Mouse (Mus musculus) midbrain, embryonic 15.5 days (tissue): Measurements from ENCODE around the gene Elp4. TPM values are rescaled to one million over a fixed set of nuclear protein-coding genes. Genes with fewer than 3 reads are reported as not detected.

Source experiments
- ATAC-seq: fragments of 200-750 bp; cut with Nextera tagmentation; replicated peaks from 2 replicates; pipeline ENCODE4 v1.8.0; 2017; ENCODE audit warnings: moderate TSS enrichment
- H3K27ac ChIP-seq: fragments of 300-500 bp; sonication (generic); 2 replicates; pipeline ENCODE4 v1.5.1; 2015; ENCODE audit warnings: mild to moderate bottlenecking, inconsistent platforms
- H3K27me3 ChIP-seq: fragments of 300-500 bp; sonication (generic); replicated peaks from 2 replicates; pipeline ENCODE4 v1.6.1; 2015; ENCODE audit warnings: inconsistent platforms
- H3K36me3 ChIP-seq: fragments of 300-500 bp; sonication (generic); replicated peaks from 2 replicates; pipeline ENCODE4 v1.6.1; 2015; ENCODE audit warnings: inconsistent platforms
- H3K4me1 ChIP-seq: fragments of 300-500 bp; sonication (generic); 2 replicates; pipeline ENCODE4 v1.6.1; 2015; ENCODE audit warnings: inconsistent platforms
- H3K4me2 ChIP-seq: fragments of 300-500 bp; sonication (generic); 2 replicates; pipeline ENCODE4 v1.6.1; 2015; ENCODE audit warnings: inconsistent platforms, mild to moderate bottlenecking, moderate library complexity
- H3K4me3 ChIP-seq: fragments of 300-500 bp; sonication (generic); 2 replicates; pipeline ENCODE4 v1.5.1; 2015; ENCODE audit warnings: mild to moderate bottlenecking, inconsistent platforms
- H3K9ac ChIP-seq: fragments of 300-500 bp; sonication (generic); 2 replicates; pipeline ENCODE4 v1.6.1; 2015; ENCODE audit warnings: mild to moderate bottlenecking, inconsistent platforms
- H3K9me3 ChIP-seq: fragments of 300-500 bp; sonication (generic); 2 replicates; pipeline ENCODE4 v1.6.1; 2016; ENCODE audit warnings: inconsistent platforms
- WGBS: fragments of 180-500 bp; shearing (Covaris S2); methylation state at CpG from one replicate; pipeline ENCODE4 v1.1.7; 2015; ENCODE audit warnings: mixed read lengths; 5-methylcytosine and 5-hydroxymethylcytosine counted together
- polyA plus RNA-seq: library from polyadenylated mRNA; unstranded; fragments of >200 nt; fragmentation: Nextera tagmentation; extraction: Ambion mirVana; gene quantifications from 2 replicates; pipeline ENCODE4 v1.2.1, GENCODE M21; 2015

The Elp4 gene
- polyA plus RNA-seq, 1 experiment from 2014 or later, result 34.4 TPM

DNA sequence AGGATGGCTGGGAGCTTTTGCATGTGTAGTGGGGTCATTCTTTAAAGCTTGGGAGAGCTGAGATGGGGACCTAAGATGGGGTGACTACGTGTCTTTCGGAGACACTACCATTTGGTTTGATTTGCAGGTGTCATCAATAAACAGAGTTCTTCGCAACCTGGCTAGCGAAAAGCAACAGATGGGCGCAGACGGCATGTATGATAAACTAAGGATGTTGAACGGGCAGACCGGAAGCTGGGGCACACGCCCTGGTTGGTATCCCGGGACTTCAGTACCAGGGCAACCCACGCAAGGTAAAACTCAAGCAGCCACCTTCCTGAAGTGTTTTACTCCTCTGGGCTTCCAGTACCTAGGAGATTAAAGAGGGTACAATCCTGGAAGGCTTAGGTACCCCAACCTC, 218.7 kb downstream of the Elp4 start:
- H3K4me1 ChIP-seq, result peaks cover 26% of the 10 kb centered on the region
- peaks cover 86% of the 10 kb centered on the region for H3K27me3 ChIP-seq
- H3K9ac ChIP-seq, result no peak overlapping the region
- no peak for ATAC-seq
- H3K4me3 ChIP-seq, result no peak overlapping the region
- H3K27ac ChIP-seq, result no peak overlapping the region
- WGBS, result 20% methylated on average over 11 of the region's 11 CpGs
- no peaks in the 10 kb centered on the region for H3K36me3 ChIP-seq
- no peak overlapping the region for H3K4me2 ChIP-seq
- no peaks in the 10 kb centered on the region for H3K9me3 ChIP-seq

GRCm38 (mm10) chr2:105684991-105685650, 219.2 kb downstream of the Elp4 start:
- Histone ChIP-seq H3K4me1 (peaks cover 26% of the 10 kb centered on the region), H3K27me3 (peaks cover 86% of the 10 kb centered on the region), H3K27ac (no peak overlapping the region), H3K36me3 (no peaks in the 10 kb centered on the region), H3K4me3 (no peak overlapping the region), H3K4me2 (no peak overlapping the region), H3K9ac (no peak overlapping the region), H3K9me3 (no peaks in the 10 kb centered on the region)
- no peak for ATAC-seq
- WGBS, result 21% methylated on average over 11 of the region's 11 CpGs

GRCm38 (mm10) chr2:105683771-105684410, 220.5 kb downstream of the Elp4 start:
- no peak for ATAC-seq
- H3K4me2 ChIP-seq, result no peak overlapping the region

DNA sequence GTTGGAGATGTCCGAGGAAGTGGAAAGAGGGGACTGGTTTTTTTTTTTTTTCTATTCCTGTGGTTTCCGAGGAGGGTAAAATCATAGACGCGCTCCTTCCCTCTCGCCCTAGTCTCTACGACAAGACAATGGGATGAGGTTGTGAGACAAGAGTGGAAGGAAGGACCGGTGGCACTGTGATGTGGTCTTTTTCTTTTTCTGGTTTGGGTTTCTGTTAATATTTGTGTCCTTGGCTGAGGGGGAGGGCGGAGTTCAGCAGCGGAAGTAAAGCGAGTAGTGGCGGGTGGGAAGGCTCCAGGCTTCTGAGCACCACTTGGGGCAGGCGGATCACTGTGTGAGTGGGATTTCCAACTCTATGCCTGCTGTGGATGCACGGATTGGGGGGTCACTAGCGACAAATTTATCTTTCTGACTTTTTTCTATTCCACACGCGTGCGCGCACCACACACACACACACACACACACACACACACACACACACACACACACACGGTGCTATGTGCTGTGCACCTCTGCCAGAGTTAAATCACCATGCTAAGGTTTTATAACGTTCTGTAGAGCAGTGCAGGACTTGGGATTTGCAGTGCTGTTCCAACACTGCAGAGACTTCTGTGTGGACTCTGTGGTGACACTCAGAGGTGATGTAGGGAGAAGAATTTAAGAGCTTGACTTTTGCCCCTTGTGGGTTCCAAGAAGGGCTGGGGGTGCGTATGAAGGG, 221.6 kb downstream of the Elp4 start:
- Histone ChIP-seq H3K27ac (0 out of 2 replicates have a peak overlapping the region, but pooled peaks have one; percentile 45), H3K27me3 (peaks cover 88% of the 10 kb centered on the region), H3K4me3 (peak overlapping the region; percentile 15; the same call in 1 of the 2 replicates), H3K9me3 (no peaks in the 10 kb centered on the region), H3K36me3 (no peaks in the 10 kb centered on the region), H3K4me1 (peaks cover 10% of the 10 kb centered on the region; the same call in 1 of the 2 replicates), H3K4me2 (peak overlapping the region; percentile 28), H3K9ac (no peak overlapping the region)
- ATAC-seq, result no peak
- 5% methylated on average over 21 of the region's 21 CpGs for WGBS

More at GRCm38 (mm10) chr2:105683771-105684410, 220.5 kb downstream of the Elp4 start:
- peaks cover 19% of the 10 kb centered on the region for H3K4me1 ChIP-seq
- H3K9me3 ChIP-seq, result no peaks in the 10 kb centered on the region
- 7% methylated on average over 22 of the region's 22 CpGs for WGBS
- peaks cover 89% of the 10 kb centered on the region for H3K27me3 ChIP-seq
- no peak overlapping the region for H3K4me3 ChIP-seq
- no peak overlapping the region for H3K9ac ChIP-seq
- H3K36me3 ChIP-seq, result no peaks in the 10 kb centered on the region
- no peak overlapping the region for H3K27ac ChIP-seq

GRCm38 (mm10) chr2:105682011-105682501, 222.3 kb downstream of the Elp4 start:
- Histone ChIP-seq H3K9ac (no peak overlapping the region), H3K36me3 (no peaks in the 10 kb centered on the region), H3K4me3 (peak overlapping the region; percentile 15; the same call in 1 of the 2 replicates), H3K4me1 (peaks cover 6% of the 10 kb centered on the region; the same call in 1 of the 2 replicates), H3K9me3 (no peaks in the 10 kb centered on the region), H3K4me2 (peak overlapping the region; percentile 28), H3K27me3 (peaks cover 87% of the 10 kb centered on the region), H3K27ac (0 out of 2 replicates have a peak overlapping the region, but pooled peaks have one; percentile 45)
- WGBS, result 1% methylated on average over 23 of the region's 23 CpGs
- no peak for ATAC-seq

- Histone ChIP-seq H3K27ac (peak overlapping the region; percentile 32), H3K27me3 (peaks cover 88% of the 10 kb centered on the region), H3K9ac (no peak overlapping the region), H3K4me1 (peaks cover 10% of the 10 kb centered on the region), H3K4me2 (peak overlapping the region; percentile 28), H3K36me3 (no peaks in the 10 kb centered on the region), H3K4me3 (peak overlapping the region; percentile 15; the same call in 1 of the 2 replicates), H3K9me3 (no peaks in the 10 kb centered on the region)
- WGBS, result 3% methylated on average over 30 of the region's 30 CpGs
- no peak for ATAC-seq
Observed at GRCm38 (mm10) chr2:105680999-105681710, 223.2 kb downstream of the Elp4 start.

DNA sequence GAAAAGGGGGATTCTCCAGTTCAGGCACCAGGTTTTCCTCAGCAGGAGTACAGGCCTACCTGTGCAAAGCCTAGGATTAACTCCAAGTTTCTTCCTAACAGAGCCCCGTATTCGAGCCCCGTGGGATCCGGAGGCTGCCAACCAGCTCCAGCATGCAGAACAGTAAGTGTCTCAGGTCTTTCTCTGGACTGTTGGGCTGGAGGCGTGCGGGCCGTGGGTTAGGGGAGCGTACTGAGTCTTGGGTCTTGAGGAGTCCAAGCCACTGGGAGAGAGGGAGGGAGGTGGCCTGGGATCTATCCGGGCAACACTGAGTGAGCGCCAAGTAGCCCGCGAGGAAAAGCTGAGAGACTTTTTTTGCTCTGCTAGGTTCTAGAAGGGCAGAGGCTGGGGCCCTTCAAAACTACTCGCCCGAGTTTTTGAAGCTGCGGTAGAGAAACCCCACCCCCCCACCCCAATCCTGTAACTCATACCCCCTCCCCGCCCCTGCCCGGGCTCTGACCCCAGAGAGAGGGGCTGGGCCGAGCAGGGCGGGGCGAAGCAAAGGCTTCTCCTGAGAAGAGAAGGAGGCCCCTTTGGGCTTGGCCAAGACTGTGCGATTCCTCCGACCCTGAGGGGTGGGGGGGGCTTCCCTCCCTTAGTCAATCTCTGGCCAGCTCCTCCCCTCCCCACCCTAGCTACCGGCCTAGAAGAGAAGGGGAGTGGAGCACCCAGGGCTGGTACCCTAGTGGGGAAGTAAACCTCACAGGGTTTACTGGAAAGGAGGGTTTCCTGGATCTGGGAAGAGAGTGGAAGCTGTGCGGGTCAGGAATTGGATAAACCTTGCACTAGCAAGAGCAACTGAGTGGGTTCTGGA, 224.0 kb downstream of the Elp4 start:
- no peak overlapping the region for H3K9ac ChIP-seq
- no peaks in the 10 kb centered on the region for H3K9me3 ChIP-seq
- peaks cover 17% of the 10 kb centered on the region for H3K4me1 ChIP-seq
- peaks cover 86% of the 10 kb centered on the region for H3K27me3 ChIP-seq
- H3K27ac ChIP-seq, result peak overlapping the region; percentile 32
- H3K36me3 ChIP-seq, result no peaks in the 10 kb centered on the region
- H3K4me3 ChIP-seq, result peak overlapping the region; percentile 15; the same call in 1 of the 2 replicates
- 2% methylated on average over 24 of the region's 24 CpGs for WGBS
- peak; percentile 55 for ATAC-seq
- H3K4me2 ChIP-seq, result peak overlapping the region; percentile 28

GRCm38 (mm10) chr2:105679331-105679730, 225.0 kb downstream of the Elp4 start:
- no peak overlapping the region for H3K4me3 ChIP-seq
- no peak overlapping the region for H3K9ac ChIP-seq
- WGBS, result 5% methylated on average over 2 of the region's 2 CpGs
- ATAC-seq, result no peak
- H3K9me3 ChIP-seq, result no peaks in the 10 kb centered on the region
- H3K27me3 ChIP-seq, result peaks cover 87% of the 10 kb centered on the region
- H3K27ac ChIP-seq, result no peak overlapping the region
- H3K36me3 ChIP-seq, result no peaks in the 10 kb centered on the region
- peaks cover 25% of the 10 kb centered on the region for H3K4me1 ChIP-seq
- peak overlapping the region; percentile 10 for H3K4me2 ChIP-seq

DNA sequence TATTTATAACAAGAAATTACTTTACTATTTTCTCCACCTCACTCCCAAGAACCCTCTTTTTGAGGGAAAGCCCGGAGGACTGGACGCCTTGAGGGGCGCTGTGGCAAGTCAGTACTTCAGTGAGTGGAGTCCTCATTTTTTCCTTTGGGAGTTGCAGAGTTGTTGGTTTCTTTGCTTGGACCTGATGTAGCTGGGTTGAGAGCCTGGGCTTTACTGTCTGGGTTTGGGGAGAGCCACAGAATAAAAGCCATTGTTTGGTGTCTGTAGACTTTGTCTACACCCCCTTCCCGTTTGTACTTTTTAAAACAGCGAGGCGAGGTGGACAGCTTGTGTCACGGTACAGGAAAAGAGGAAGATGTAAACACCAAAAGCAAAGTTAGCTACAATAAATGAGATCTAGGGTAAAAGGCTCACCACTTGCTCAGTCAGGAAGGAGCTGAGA, 225.5 kb downstream of the Elp4 start:
- Histone ChIP-seq H3K27ac (no peak overlapping the region), H3K4me1 (peaks cover 25% of the 10 kb centered on the region), H3K4me2 (peak overlapping the region; percentile 10), H3K9me3 (no peaks in the 10 kb centered on the region), H3K4me3 (0 out of 2 replicates have a peak overlapping the region, but pooled peaks have one; percentile 0), H3K36me3 (no peaks in the 10 kb centered on the region), H3K9ac (no peak overlapping the region), H3K27me3 (peaks cover 84% of the 10 kb centered on the region)
- no peak for ATAC-seq
- 5% methylated on average over 7 of the region's 7 CpGs for WGBS

DNA sequence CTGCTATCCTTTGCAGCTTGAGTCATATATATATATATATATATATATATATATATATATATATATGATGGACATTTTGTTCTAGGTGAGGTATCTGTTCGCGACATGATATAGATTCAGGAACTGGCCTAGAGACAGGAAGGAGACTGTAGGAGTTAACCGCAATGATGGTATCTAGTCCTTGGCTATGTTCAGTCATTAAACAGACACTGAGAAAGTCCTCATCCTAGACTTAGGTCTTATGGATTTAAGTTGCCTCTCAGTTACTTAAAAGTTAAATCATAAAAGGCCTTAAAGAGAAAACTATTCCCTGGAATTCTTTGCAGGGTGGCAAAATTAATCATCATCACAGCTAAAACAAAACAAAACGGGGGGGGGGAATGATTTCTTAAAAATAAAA, 226.1 kb downstream of the Elp4 start:
- no peak overlapping the region for H3K9ac ChIP-seq
- no peak overlapping the region for H3K27ac ChIP-seq
- no peak overlapping the region for H3K4me3 ChIP-seq
- H3K4me1 ChIP-seq, result peaks cover 25% of the 10 kb centered on the region
- H3K36me3 ChIP-seq, result no peaks in the 10 kb centered on the region
- H3K9me3 ChIP-seq, result no peaks in the 10 kb centered on the region
- ATAC-seq, result no peak
- 7% methylated on average over 4 of the region's 4 CpGs for WGBS
- H3K4me2 ChIP-seq, result peak overlapping the region; percentile 10; the same call in 1 of the 2 replicates
- peaks cover 86% of the 10 kb centered on the region for H3K27me3 ChIP-seq
